Mouse (Mus musculus) ES-E14 (cell line): ENCODE measurements around the gene Hoxb5. TPM values are rescaled to one million over a fixed set of nuclear protein-coding genes. Genes with fewer than 3 reads are reported as not detected.

Source experiments
- DNase-seq: peaks from one replicate; pipeline ENCODE4 v3.0.0-alpha.2; 2013; ENCODE audit warnings: low read depth, low spot score
- H3K27ac ChIP-seq: 2 replicates; pipeline ENCODE4 v1.5.1; 2012; ENCODE audit warnings: low read depth, mild to moderate bottlenecking, low read length, moderate library complexity, mixed read lengths; ENCODE audit not compliant: poor library complexity, insufficient read depth, severe bottlenecking
- H3K36me3 ChIP-seq: 2 replicates; pipeline ENCODE4 v1.6.1; 2012; ENCODE audit warnings: mild to moderate bottlenecking, low read length, moderate library complexity, mixed read lengths; ENCODE audit not compliant: control insufficient read depth, poor library complexity, insufficient read depth, severe bottlenecking
- H3K4me1 ChIP-seq, 2 experiments: fragments of 150-350 bp in 1 of 2; sonication (generic) in 1 of 2; 2 replicates each; pipeline ENCODE4 v1.6.1; 2012; ENCODE audit warnings: low read length in 2 of 2, mild to moderate bottlenecking in 1 of 2, mixed read lengths in 1 of 2; ENCODE audit not compliant: control insufficient read depth in 2 of 2, insufficient read depth in 2 of 2, poor library complexity in 1 of 2
- H3K4me3 ChIP-seq, 2 experiments: fragments of 150-350 bp in 1 of 2; sonication (generic) in 1 of 2; 2 replicates each; pipeline ENCODE4 v1.5.1; 2012; ENCODE audit warnings: low read length in 2 of 2, low read depth in 1 of 2, mild to moderate bottlenecking in 1 of 2, mixed read lengths in 1 of 2; ENCODE audit not compliant: insufficient read depth in 1 of 2, poor library complexity in 1 of 2, severe bottlenecking in 1 of 2
- H3K9ac ChIP-seq: 2 replicates; pipeline ENCODE4 v1.6.1; 2012; ENCODE audit warnings: low read depth, mild to moderate bottlenecking, low read length, mixed read lengths; ENCODE audit not compliant: poor library complexity, insufficient read depth, severe bottlenecking
- H3K9me3 ChIP-seq: fragments of 150-350 bp; sonication (generic); 2 replicates; pipeline ENCODE4 v1.6.1; 2012; ENCODE audit warnings: low read depth, mild to moderate bottlenecking, low read length; ENCODE audit not compliant: control insufficient read depth, insufficient read depth
- CHD2 ChIP-seq: IDR thresholded peaks from 2 replicates; pipeline ENCODE4 v1.6.1; 2014; ENCODE audit warnings: mild to moderate bottlenecking, low read depth, low read length, inconsistent platforms
- HCFC1 ChIP-seq: IDR thresholded peaks from 2 replicates; pipeline ENCODE4 v1.6.1; 2012; ENCODE audit warnings: low read length, inconsistent platforms, borderline replicate concordance; ENCODE audit not compliant: insufficient read depth
- MAFK ChIP-seq: IDR thresholded peaks from 2 replicates; pipeline ENCODE4 v1.6.1; 2014; ENCODE audit warnings: mild to moderate bottlenecking, low read depth, low read length, inconsistent platforms; ENCODE audit not compliant: insufficient read depth
- ZC3H11A ChIP-seq: IDR thresholded peaks from 2 replicates; pipeline ENCODE4 v1.6.1; 2012; ENCODE audit warnings: low read depth, mild to moderate bottlenecking, inconsistent platforms, low read length, borderline replicate concordance
- ZNF384 ChIP-seq: IDR thresholded peaks from 2 replicates; pipeline ENCODE4 v1.6.1; 2012; ENCODE audit warnings: low read depth, low read length, inconsistent platforms
- in situ Hi-C, 2 experiments: fragments of 600-800 bp; cut with MboI; formaldehyde crosslinking; loops; one replicate each; pipeline ENCODE4 v1.15.1; 2025; ENCODE audit warnings: low sequenced_read_pairs in 2 of 2, inconsistent platforms in 1 of 2; ENCODE audit not compliant: unreplicated experiment in 2 of 2
- total RNA-seq: library from RNA; depleted of rRNA; stranded (reverse); fragments of 300-350 nt; gene quantifications from 2 replicates; pipeline ENCODE4 v1.2.3, GENCODE M21; 2012

The Hoxb5 gene
- total RNA-seq, 1 experiment = 0.09 TPM

- H3K9me3 ChIP-seq = no peaks in the 10 kb centered on the region
- no peak overlapping the region for H3K9ac ChIP-seq
- no peak overlapping the region for H3K4me3 ChIP-seq
- in situ Hi-C loops = loop anchor here (10.0 to 25.0 kb wide), 3 partner anchors 55 to 563 kb away; partner anchors contain the start of gene Hoxb2 (in 1 of the 2)
- no peak for DNase-seq
- H3K36me3 ChIP-seq = no peaks in the 10 kb centered on the region
- H3K4me1 ChIP-seq = peaks cover 0 to 3% of the 10 kb centered on the region in 2 experiments; a peak in 2 of 4 replicates
- TF ChIP-seq CHD2 (no peak), HCFC1 (no peak), ZC3H11A (no peak), ZNF384 (no peak), MAFK (no peak)
- H3K27ac ChIP-seq = no peak overlapping the region
These were observed 3.4 kb upstream of the Hoxb5 start for GRCm38 (mm10) chr11:96299781-96300180.

- Histone ChIP-seq H3K4me3 (peak overlapping the region; percentile 12 to 35; a peak in 2 of 4 replicates), H3K9me3 (no peaks in the 10 kb centered on the region), H3K27ac (no peak overlapping the region), H3K9ac (no peak overlapping the region), H3K36me3 (no peaks in the 10 kb centered on the region), H3K4me1 (peaks cover 0 to 3% of the 10 kb centered on the region in 2 experiments; a peak in 2 of 4 replicates)
- in situ Hi-C loops = loop anchor here in 1 of 2 experiments (10.0 kb wide), 1 partner anchor 254 kb away; no protein-coding TSS in a partner anchor
- DNase-seq = no peak
- TF ChIP-seq CHD2 = no peak
- no peak for TF ChIP-seq ZC3H11A
- TF ChIP-seq MAFK = no peak
These were observed 2.6 kb upstream of the Hoxb5 start for GRCm38 (mm10) chr11:96300354-96301063.

DNA sequence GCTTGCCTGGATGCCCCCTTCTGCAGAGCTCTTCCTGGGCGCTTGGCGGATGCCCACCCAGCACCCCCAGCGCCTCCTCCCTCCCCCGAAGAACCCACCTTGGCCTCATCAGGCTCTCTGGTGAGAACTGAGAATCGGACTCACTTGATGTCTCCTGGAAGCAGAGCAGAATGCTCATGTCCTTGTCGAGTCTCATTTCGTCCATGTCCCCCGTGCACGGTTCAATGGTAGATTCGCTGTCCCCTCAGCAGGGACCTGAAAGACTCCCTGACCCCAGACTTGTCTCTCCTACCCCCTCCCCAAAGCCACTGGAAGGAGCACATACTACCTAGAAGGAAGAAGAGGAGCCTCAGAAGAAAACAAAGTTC is 2.1 kb upstream of the Hoxb5 start:
- Histone ChIP-seq H3K36me3 (no peaks in the 10 kb centered on the region), H3K27ac (no peak overlapping the region), H3K4me3 (peak overlapping the region in 1 of 2 experiments; percentile 35; a peak in 1 of 4 replicates), H3K9me3 (no peaks in the 10 kb centered on the region), H3K4me1 (peaks cover 0 to 3% of the 10 kb centered on the region in 2 experiments; a peak in 1 of 4 replicates), H3K9ac (no peak overlapping the region)
- no peak for DNase-seq
- no peak for TF ChIP-seq ZC3H11A
- TF ChIP-seq HCFC1 = no peak
- TF ChIP-seq CHD2 = no peak
- in situ Hi-C loops = loop anchor here in 1 of 2 experiments (10.0 kb wide), 1 partner anchor 254 kb away; no protein-coding TSS in a partner anchor

DNA sequence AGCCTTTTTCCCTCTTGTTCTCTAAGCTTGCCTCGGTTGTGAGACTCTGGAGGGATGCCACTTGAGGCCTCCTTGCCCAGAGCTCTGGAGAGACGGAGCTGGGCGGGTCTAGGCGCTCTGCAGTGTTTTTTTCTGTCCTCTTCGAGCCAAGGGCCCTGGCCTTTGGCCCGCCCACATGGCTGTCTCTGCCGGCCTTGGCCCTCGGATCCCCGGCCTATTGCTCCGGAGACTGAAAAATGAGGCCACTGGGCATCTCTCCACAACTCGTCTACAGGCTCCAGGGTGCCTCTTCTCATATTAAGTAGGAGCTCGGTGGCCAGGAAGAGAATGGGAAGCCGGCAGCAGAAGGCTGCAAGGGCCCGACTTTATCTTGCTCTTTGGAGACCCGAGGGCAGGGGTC is 1.3 kb upstream of the Hoxb5 start:
- no peak overlapping the region for H3K4me3 ChIP-seq
- in situ Hi-C loops = loop anchor here in 1 of 2 experiments (10.0 kb wide), 1 partner anchor 253 kb away; no protein-coding TSS in a partner anchor
- no peak for DNase-seq
- H3K27ac ChIP-seq = no peak overlapping the region
- TF ChIP-seq ZNF384 (no peak), ZC3H11A (no peak), MAFK (no peak), CHD2 (no peak), HCFC1 (no peak)
- H3K9me3 ChIP-seq = no peaks in the 10 kb centered on the region
- H3K4me1 ChIP-seq = peaks cover 0 to 3% of the 10 kb centered on the region in 2 experiments; a peak in 1 of 4 replicates
- H3K36me3 ChIP-seq = no peaks in the 10 kb centered on the region
- no peak overlapping the region for H3K9ac ChIP-seq
